Mouse (Mus musculus): ENCODE data around the gene Cmtm7. TPM values are rescaled to one million over a fixed set of nuclear protein-coding genes. Genes with fewer than 3 reads are reported as not detected.

Gene Cmtm7
- polyA plus RNA-seq, 1 experiment from 2014 or later: 86.6 TPM

- Histone ChIP-seq H3K9ac (ENCODE audit: low read depth, low read length) (no peak overlapping the region), H3K4me1 (ENCODE audit: control insufficient read depth, insufficient read depth, low read length) (peaks cover 8% of the 10 kb centered on the region; the same call in 1 of the 2 replicates), H3K9me3 (ENCODE audit: control insufficient read depth, low read length) (no peaks in the 10 kb centered on the region), H3K4me3 (ENCODE audit: low read length) (no peak overlapping the region), H3K36me3 (ENCODE audit: control insufficient read depth, insufficient read depth, low read length) (no peaks in the 10 kb centered on the region), H3K27ac (ENCODE audit: low read length) (no peak overlapping the region), H3K27me3 (replicated peaks; ENCODE audit: control insufficient read depth, insufficient read depth, low read length) (no peaks in the 10 kb centered on the region), H3K4me2 (ENCODE audit: low read depth, low read length) (no peak overlapping the region)
- ATAC-seq: no peak
- WGBS: 88% methylated on average over 7 of the region's 7 CpGs
Measured at GRCm38 (mm10) chr9:114787716-114788115, 6.1 kb upstream of the Cmtm7 start.

GRCm38 (mm10) chr9:114787134-114787533 lies 5.5 kb upstream of the Cmtm7 start:
- H3K4me1 ChIP-seq (ENCODE audit: control insufficient read depth, insufficient read depth, low read length): peaks cover 10% of the 10 kb centered on the region
- no peak for ATAC-seq
- H3K27ac ChIP-seq (ENCODE audit: low read length): no peak overlapping the region
- no peak overlapping the region for H3K4me3 ChIP-seq (ENCODE audit: low read length)
- no peaks in the 10 kb centered on the region for H3K36me3 ChIP-seq (ENCODE audit: control insufficient read depth, insufficient read depth, low read length)
- no peak overlapping the region for H3K4me2 ChIP-seq (ENCODE audit: low read depth, low read length)
- H3K27me3 ChIP-seq (replicated peaks; ENCODE audit: control insufficient read depth, insufficient read depth, low read length): no peaks in the 10 kb centered on the region
- H3K9me3 ChIP-seq (ENCODE audit: control insufficient read depth, low read length): no peaks in the 10 kb centered on the region
- no peak overlapping the region for H3K9ac ChIP-seq (ENCODE audit: low read depth, low read length)
- WGBS: 94% methylated on average over 5 of the region's 5 CpGs

DNA sequence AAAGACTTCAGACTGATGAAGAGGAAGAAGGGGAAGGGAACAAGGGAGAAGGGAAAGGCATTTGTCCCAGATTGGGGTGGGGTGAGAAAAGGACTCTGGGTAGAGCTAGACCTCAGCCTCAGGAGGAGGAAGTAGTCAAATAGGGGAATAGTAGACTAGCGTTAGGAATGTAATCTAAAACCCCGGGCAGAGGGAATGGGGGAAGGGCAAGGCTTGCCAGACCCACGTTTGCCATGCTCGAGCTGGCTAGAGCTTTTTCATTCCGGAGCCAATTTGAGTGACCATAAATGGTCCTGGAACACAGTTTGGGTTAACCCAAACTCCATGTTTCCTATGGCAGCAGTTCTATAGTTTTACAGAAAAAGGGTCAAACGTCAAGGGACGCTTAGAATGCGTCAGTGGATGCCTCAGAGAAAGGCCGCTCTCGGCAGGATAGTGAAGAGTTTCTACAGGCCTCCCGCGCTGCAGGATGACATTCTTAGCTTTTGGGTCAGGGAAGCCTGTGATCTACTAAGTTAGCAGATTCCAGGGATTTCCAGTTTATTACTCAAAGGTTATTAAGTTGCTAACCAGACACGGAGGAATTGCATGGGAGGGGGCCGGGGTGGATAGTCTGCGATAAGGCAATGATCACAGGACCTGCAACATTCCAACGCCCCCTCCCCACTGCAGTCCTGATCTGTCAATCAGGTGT lies 3.9 kb upstream of the Cmtm7 start:
- H3K36me3 ChIP-seq (ENCODE audit: control insufficient read depth, insufficient read depth, low read length): no peaks in the 10 kb centered on the region
- ATAC-seq: no peak
- H3K9ac ChIP-seq (ENCODE audit: low read depth, low read length): no peak overlapping the region
- 16% methylated on average over 16 of the region's 16 CpGs for WGBS
- H3K4me2 ChIP-seq (ENCODE audit: low read depth, low read length): 0 out of 2 replicates have a peak overlapping the region, but pooled peaks have one; percentile 9
- no peaks in the 10 kb centered on the region for H3K27me3 ChIP-seq (replicated peaks; ENCODE audit: control insufficient read depth, insufficient read depth, low read length)
- H3K4me3 ChIP-seq (ENCODE audit: low read length): no peak overlapping the region
- H3K27ac ChIP-seq (ENCODE audit: low read length): no peak overlapping the region
- H3K9me3 ChIP-seq (ENCODE audit: control insufficient read depth, low read length): no peaks in the 10 kb centered on the region
- peaks cover 14% of the 10 kb centered on the region for H3K4me1 ChIP-seq (ENCODE audit: control insufficient read depth, insufficient read depth, low read length)

- WGBS: 2% methylated on average over 36 of the region's 38 CpGs
- peak; percentile 66 for ATAC-seq
- H3K4me2 ChIP-seq (ENCODE audit: low read depth, low read length): peak overlapping the region; percentile 91
- H3K4me3 ChIP-seq (ENCODE audit: low read length): peak overlapping the region; percentile 71
- H3K36me3 ChIP-seq (ENCODE audit: control insufficient read depth, insufficient read depth, low read length): no peaks in the 10 kb centered on the region
- no peaks in the 10 kb centered on the region for H3K9me3 ChIP-seq (ENCODE audit: control insufficient read depth, low read length)
- no peaks in the 10 kb centered on the region for H3K27me3 ChIP-seq (replicated peaks; ENCODE audit: control insufficient read depth, insufficient read depth, low read length)
- peak overlapping the region; percentile 82 for H3K9ac ChIP-seq (ENCODE audit: low read depth, low read length)
- peak overlapping the region; percentile 80 for H3K27ac ChIP-seq (ENCODE audit: low read length)
- peaks cover 22% of the 10 kb centered on the region for H3K4me1 ChIP-seq (ENCODE audit: control insufficient read depth, insufficient read depth, low read length)
Measured at GRCm38 (mm10) chr9:114780746-114781525, 720 bp downstream of the Cmtm7 start.

- Histone ChIP-seq H3K4me2 (ENCODE audit: low read depth, low read length) (peak overlapping the region; percentile 91), H3K9ac (ENCODE audit: low read depth, low read length) (peak overlapping the region; percentile 82), H3K27me3 (replicated peaks; ENCODE audit: control insufficient read depth, insufficient read depth, low read length) (no peaks in the 10 kb centered on the region), H3K4me1 (ENCODE audit: control insufficient read depth, insufficient read depth, low read length) (peaks cover 16% of the 10 kb centered on the region), H3K4me3 (ENCODE audit: low read length) (peak overlapping the region; percentile 71), H3K9me3 (ENCODE audit: control insufficient read depth, low read length) (no peaks in the 10 kb centered on the region), H3K36me3 (ENCODE audit: control insufficient read depth, insufficient read depth, low read length) (no peaks in the 10 kb centered on the region), H3K27ac (ENCODE audit: low read length) (peak overlapping the region; percentile 80; the same call in 1 of the 2 replicates)
- ATAC-seq: 0 out of 2 replicates have a peak, but pooled peaks have one; percentile 3
- 38% methylated on average over 23 of the region's 23 CpGs for WGBS
Measured at GRCm38 (mm10) chr9:114779984-114780745, 1.5 kb downstream of the Cmtm7 start.

GRCm38 (mm10) chr9:114778877-114779276 lies 2.8 kb downstream of the Cmtm7 start:
- 86% methylated on average over 7 of the region's 7 CpGs for WGBS
- no peaks in the 10 kb centered on the region for H3K36me3 ChIP-seq (ENCODE audit: control insufficient read depth, insufficient read depth, low read length)
- H3K27me3 ChIP-seq (replicated peaks; ENCODE audit: control insufficient read depth, insufficient read depth, low read length): no peaks in the 10 kb centered on the region
- H3K9me3 ChIP-seq (ENCODE audit: control insufficient read depth, low read length): no peaks in the 10 kb centered on the region
- no peak for ATAC-seq
- H3K27ac ChIP-seq (ENCODE audit: low read length): no peak overlapping the region
- H3K4me1 ChIP-seq (ENCODE audit: control insufficient read depth, insufficient read depth, low read length): peaks cover 18% of the 10 kb centered on the region; the same call in 1 of the 2 replicates
- no peak overlapping the region for H3K4me2 ChIP-seq (ENCODE audit: low read depth, low read length)
- H3K9ac ChIP-seq (ENCODE audit: low read depth, low read length): no peak overlapping the region
- no peak overlapping the region for H3K4me3 ChIP-seq (ENCODE audit: low read length)

- Histone ChIP-seq H3K4me3 (ENCODE audit: low read length) (no peak overlapping the region), H3K27ac (ENCODE audit: low read length) (no peak overlapping the region), H3K4me2 (ENCODE audit: low read depth, low read length) (no peak overlapping the region), H3K9ac (ENCODE audit: low read depth, low read length) (no peak overlapping the region), H3K36me3 (ENCODE audit: control insufficient read depth, insufficient read depth, low read length) (no peaks in the 10 kb centered on the region), H3K27me3 (replicated peaks; ENCODE audit: control insufficient read depth, insufficient read depth, low read length) (no peaks in the 10 kb centered on the region), H3K9me3 (ENCODE audit: control insufficient read depth, low read length) (no peaks in the 10 kb centered on the region), H3K4me1 (ENCODE audit: control insufficient read depth, insufficient read depth, low read length) (peaks cover 18% of the 10 kb centered on the region; the same call in 1 of the 2 replicates)
- 77% methylated on average over 7 of the region's 7 CpGs for WGBS
- no peak for ATAC-seq
Measured at GRCm38 (mm10) chr9:114778047-114778390, 3.6 kb downstream of the Cmtm7 start.

GRCm38 (mm10) chr9:114777178-114778046 lies 4.2 kb downstream of the Cmtm7 start:
- Histone ChIP-seq H3K27ac (ENCODE audit: low read length) (no peak overlapping the region), H3K4me1 (ENCODE audit: control insufficient read depth, insufficient read depth, low read length) (peaks cover 18% of the 10 kb centered on the region; the same call in 1 of the 2 replicates), H3K4me2 (ENCODE audit: low read depth, low read length) (no peak overlapping the region), H3K4me3 (ENCODE audit: low read length) (no peak overlapping the region), H3K36me3 (ENCODE audit: control insufficient read depth, insufficient read depth, low read length) (peaks cover 2% of the 10 kb centered on the region), H3K9me3 (ENCODE audit: control insufficient read depth, low read length) (no peaks in the 10 kb centered on the region), H3K27me3 (replicated peaks; ENCODE audit: control insufficient read depth, insufficient read depth, low read length) (no peaks in the 10 kb centered on the region), H3K9ac (ENCODE audit: low read depth, low read length) (no peak overlapping the region)
- ATAC-seq: no peak
- 62% methylated on average over 6 of the region's 6 CpGs for WGBS
